Comparison of ENCODE assay signal across 8 mouse cellular contexts in the genomic region with DNA sequence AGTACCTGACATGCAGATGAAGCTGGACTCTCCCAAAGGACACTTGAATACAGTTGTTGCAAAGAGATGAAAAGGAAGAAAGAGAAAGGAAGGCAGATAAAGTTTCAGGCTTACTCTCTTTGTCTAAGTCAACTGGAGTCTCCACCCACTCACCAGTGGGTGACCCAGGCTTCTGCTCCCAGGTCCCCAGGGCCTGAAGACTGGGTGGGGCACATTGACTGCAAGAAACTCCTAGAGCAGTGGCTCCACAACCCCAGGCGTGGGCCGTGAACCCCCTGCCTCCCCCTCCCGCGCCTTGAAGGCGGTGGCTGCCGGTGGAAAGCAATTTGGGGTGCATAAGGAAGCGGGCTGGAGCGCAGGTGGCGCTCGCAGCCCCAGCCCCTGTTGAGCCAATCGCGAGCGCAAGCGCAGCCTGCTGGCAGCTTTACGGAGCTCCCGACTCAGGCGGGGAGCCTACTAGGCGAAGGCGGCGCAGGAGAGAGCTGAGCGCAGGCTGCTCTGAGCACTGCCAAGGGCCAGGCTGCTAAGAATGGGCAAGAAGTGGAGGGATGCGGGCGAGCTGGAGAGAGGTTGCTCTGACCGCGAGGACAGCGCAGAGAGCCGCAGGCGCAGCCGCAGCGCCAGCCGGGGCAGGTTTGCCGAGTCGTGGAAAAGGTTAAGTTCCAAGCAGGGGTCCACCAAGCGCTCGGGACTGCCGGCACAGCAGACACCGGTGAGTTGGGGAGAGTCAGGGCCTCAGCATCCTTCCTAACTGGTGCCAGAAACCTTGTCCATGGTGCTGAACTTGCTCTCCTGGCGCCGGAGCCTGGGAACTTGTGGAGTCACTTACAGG. TPM values are rescaled to one million over a fixed set of nuclear protein-coding genes. Genes with fewer than 3 reads are reported as not detected.
DNase-seq lines count a peak whose midpoint lies in the region; ATAC-seq and TF ChIP-seq lines count a peak whose summit lies in the region.

A gene (plus strand): TSS at position 457 of the 832 bp plus-strand sequence.

- WGBS in embryonic facial prominence, embryonic 12.5 days, result under 1% methylated on average over 39 of the region's 39 CpGs
- 3% methylated on average over 39 of the region's 39 CpGs for WGBS in heart, embryonic 15.5 days
- 1% methylated on average over 39 of the region's 39 CpGs for WGBS in liver, embryonic 14.5 days (ENCODE audit: insufficient replicate concordance)

- no peak within 1 kb of the TSS for H3K27ac ChIP-seq in embryonic facial prominence, embryonic 12.5 days
- no peak within 1 kb of the TSS for H3K27ac ChIP-seq in heart, embryonic 15.5 days
- H3K27ac ChIP-seq in liver, embryonic 14.5 days, result no peak within 1 kb of the TSS

- no peak for TF ChIP-seq EP300 in liver, embryonic 14.5 days (IDR thresholded peaks at IDR 0.05; ENCODE audit: low read depth)

- ATAC-seq in embryonic facial prominence, embryonic 12.5 days (ENCODE audit: insufficient number of reproducible peaks, insufficient read depth, low FRiP score, low TSS enrichment), result peak; percentile 90
- ATAC-seq in heart, embryonic 15.5 days (replicated peaks; ENCODE audit: insufficient number of reproducible peaks, insufficient read depth, low FRiP score, low read depth), result peak; percentile 84
- ATAC-seq in liver, embryonic 14.5 days (ENCODE audit: insufficient read depth), result no peak

- peak within 1 kb of the TSS; percentile 66 for H3K4me2 ChIP-seq in embryonic facial prominence, embryonic 12.5 days (replicated peaks)
- peak within 1 kb of the TSS; percentile 59 for H3K4me2 ChIP-seq in heart, embryonic 15.5 days
- no peak within 1 kb of the TSS for H3K4me2 ChIP-seq in liver, embryonic 14.5 days (ENCODE audit: low read depth)

- no peaks in the 10 kb centered on the region for H3K36me3 ChIP-seq in E14TG2a.4 (ENCODE audit: insufficient read depth, low read length)
- no peaks in the 10 kb centered on the region for H3K36me3 ChIP-seq in embryonic facial prominence, embryonic 12.5 days
- H3K36me3 ChIP-seq in heart, embryonic 15.5 days, result no peaks in the 10 kb centered on the region
- H3K36me3 ChIP-seq in liver, embryonic 14.5 days (replicated peaks; ENCODE audit: control insufficient read depth, insufficient read depth, low read depth), result no peaks in the 10 kb centered on the region

- peaks cover 14% of the 10 kb centered on the region for H3K4me1 ChIP-seq in E14TG2a.4 (replicated peaks; ENCODE audit: low read depth, low read length)
- peaks cover 9% of the 10 kb centered on the region for H3K4me1 ChIP-seq in embryonic facial prominence, embryonic 12.5 days
- H3K4me1 ChIP-seq in heart, embryonic 15.5 days (replicated peaks), result peaks cover 5% of the 10 kb centered on the region
- H3K4me1 ChIP-seq in liver, embryonic 14.5 days (replicated peaks; ENCODE audit: control insufficient read depth in 2 of 2, insufficient read depth in 2 of 2, low read length in 1 of 2), result no peaks in the 10 kb centered on the region

- peak; percentile 59 for DNase-seq in adrenal gland, postnatal 25 days
- peak; percentile 72 for DNase-seq in kidney, postnatal 14 days
- peak; percentile 9 to 19 (median 19) for DNase-seq in liver, embryonic 14.5 days (ENCODE audit: low read depth in 3 of 3, low spot score in 3 of 3)
- peak; percentile 37 for DNase-seq in ovary, postnatal 10 days (ENCODE audit: low spot score)
- peak; percentile 74 for DNase-seq in yolk sac, embryonic 10.5 days (ENCODE audit: low spot score)

- no peaks in the 10 kb centered on the region for H3K27me3 ChIP-seq in E14TG2a.4 (ENCODE audit: insufficient read depth, low read length)
- H3K27me3 ChIP-seq in embryonic facial prominence, embryonic 12.5 days, result 0 out of 2 replicates have a peak, but pooled peaks cover 8% of the 10 kb centered on the region
- peaks cover 12% of the 10 kb centered on the region; the same call in 1 of the 2 replicates for H3K27me3 ChIP-seq in heart, embryonic 15.5 days
- no peaks in the 10 kb centered on the region; the same call in 1 of the 2 replicates for H3K27me3 ChIP-seq in liver, embryonic 14.5 days (ENCODE audit: control insufficient read depth, insufficient read depth, low read length)

- no peak within 1 kb of the TSS; the same call in 1 of the 2 replicates for H3K9ac ChIP-seq in embryonic facial prominence, embryonic 12.5 days
- no peak within 1 kb of the TSS for H3K9ac ChIP-seq in heart, embryonic 15.5 days
- no peak within 1 kb of the TSS for H3K9ac ChIP-seq in liver, embryonic 14.5 days (replicated peaks)

- H3K9me3 ChIP-seq in E14TG2a.4 (ENCODE audit: low read length), result peaks cover 13% of the 10 kb centered on the region
- H3K9me3 ChIP-seq in embryonic facial prominence, embryonic 12.5 days, result no peaks in the 10 kb centered on the region
- no peaks in the 10 kb centered on the region for H3K9me3 ChIP-seq in heart, embryonic 15.5 days (replicated peaks)
- H3K9me3 ChIP-seq in liver, embryonic 14.5 days (ENCODE audit: control insufficient read depth, low read length), result no peaks in the 10 kb centered on the region

- no peak for TF ChIP-seq CTCF in E14TG2a.4 (conservative IDR thresholded peaks at IDR 0.05; ENCODE audit: low read length)
- no peak for TF ChIP-seq CTCF in liver, embryonic 14.5 days (IDR thresholded peaks at IDR 0.05; ENCODE audit: low read depth)

- peak within 1 kb of the TSS; percentile 87 for H3K4me3 ChIP-seq in E14TG2a.4 (replicated peaks; ENCODE audit: low read length)
- H3K4me3 ChIP-seq in embryonic facial prominence, embryonic 12.5 days, result peak within 1 kb of the TSS; percentile 30
- H3K4me3 ChIP-seq in heart, embryonic 15.5 days, result peak within 1 kb of the TSS; percentile 37
- H3K4me3 ChIP-seq in liver, embryonic 14.5 days (ENCODE audit: insufficient read depth in 1 of 2, low read depth in 2 of 2, low read length in 2 of 2), result no peak within 1 kb of the TSS

RNA-seq across cellular contexts. Expression of the gene that starts here (rescaled TPM):
- total RNA-seq in adrenal gland, postnatal 25 days (2021), result 0.61 and 0.67 TPM in 2 replicates
- polyA plus RNA-seq in embryonic facial prominence, embryonic 12.5 days (2016; fragmentation: Nextera tagmentation; extraction: Ambion mirVana), result 8.0 and 12.5 TPM in 2 replicates
- polyA plus RNA-seq in heart, embryonic 15.5 days (2015; fragmentation: Nextera tagmentation; extraction: Ambion mirVana), result 0.55 and 0.87 TPM in 2 replicates
- polyA plus RNA-seq in liver, embryonic 14.5 days (2012; rRNA removed), result 0.02 and 0.03 TPM in 2 replicates
- polyA plus RNA-seq in liver, embryonic 14.5 days (2014; fragmentation: Nextera tagmentation; extraction: Ambion mirVana), result not detected in 2 replicates

Comparison
In these comparisons a context has a peak if more than half of its experiments do, and no peak if none do; other contexts are left out.
1. Peak in DNase-seq in adrenal gland, postnatal 25 days; RNA of the gene not detected or under 1 TPM.
2. Peak in ATAC-seq, H3K4me3 ChIP-seq and H3K4me2 ChIP-seq in heart, embryonic 15.5 days; RNA of the gene not detected or under 1 TPM.
3. Peak in DNase-seq in liver, embryonic 14.5 days; RNA of the gene not detected or under 1 TPM.
4. H3K4me3 ChIP-seq: peak in E14TG2a.4 (single experiment) and embryonic facial prominence, embryonic 12.5 days (single experiment); none in liver, embryonic 14.5 days (0 of 2).
5. DNase-seq: peak in every context shown above with its lines; median percentile 74 in yolk sac, embryonic 10.5 days; 72 in kidney, postnatal 14 days; 59 in adrenal gland, postnatal 25 days; 37 in ovary, postnatal 10 days; 19 in liver, embryonic 14.5 days.